Comparison of ENCODE assay signal across 31 mouse cellular contexts in the genomic region with DNA sequence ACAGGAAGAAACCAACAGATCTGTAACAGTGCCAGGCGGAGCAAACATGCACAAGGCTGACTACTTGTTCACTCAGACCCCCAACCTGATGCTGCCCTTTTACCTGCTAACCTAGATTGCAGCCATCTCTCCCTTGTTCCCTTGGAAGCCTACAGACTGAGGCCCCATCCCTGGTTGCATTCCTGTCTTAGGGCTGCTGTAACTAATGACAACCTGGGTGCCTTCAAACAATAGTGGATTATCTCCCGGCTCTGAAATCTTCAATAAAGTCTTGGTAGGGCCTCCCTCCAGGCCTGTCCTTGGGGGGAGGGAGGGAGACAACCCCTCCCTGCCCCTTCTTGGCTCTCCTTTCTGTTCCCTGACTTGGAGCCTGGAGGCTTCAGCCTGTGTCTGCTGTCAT. TPM values are rescaled to one million over a fixed set of nuclear protein-coding genes. Genes with fewer than 3 reads are reported as not detected.
A peak's percentile ranks its signal among the peaks of the same experiment; 100 is the strongest.
DNase-seq lines count a peak whose midpoint lies in the region; ATAC-seq lines count a peak whose summit lies in the region.
"Had no signal": no experiment of that assay in that cellular context is flagged by ENCODE, and none has a peak within 500 bp of the region (broad histone marks: within the 10 kb centered on the region; RNA-seq: fewer than 3 reads in every experiment).

No protein-coding gene starts in this region.

- H3K4me2 ChIP-seq in forebrain, embryonic 14.5 days (ENCODE audit: low read length): no peak overlapping the region
- H3K4me2 ChIP-seq in midbrain, embryonic 11.5 days: no peak overlapping the region
- no peak overlapping the region for H3K4me2 ChIP-seq in midbrain, embryonic 15.5 days
- no peak overlapping the region for H3K4me2 ChIP-seq in hindbrain, embryonic 14.5 days (replicated peaks)
- H3K4me2 ChIP-seq in midbrain, embryonic 14.5 days (ENCODE audit: low read length): no peak overlapping the region
- H3K4me2 ChIP-seq: embryonic facial prominence, embryonic 15.5 days; heart, embryonic 11.5 days; kidney, embryonic 15.5 days; limb, embryonic 12.5 days; liver, embryonic 15.5 days; lung, embryonic 14.5 days; neural tube, embryonic 13.5 days had no signal

- H3K9me3 ChIP-seq in forebrain, embryonic 10.5 days: no peaks in the 10 kb centered on the region
- no peaks in the 10 kb centered on the region for H3K9me3 ChIP-seq in forebrain, embryonic 14.5 days (replicated peaks; ENCODE audit: control insufficient read depth, low read length)
- H3K9me3 ChIP-seq in midbrain, embryonic 11.5 days (ENCODE audit: control insufficient read depth, low read length): peaks cover 3% of the 10 kb centered on the region; the same call in 1 of the 2 replicates
- no peaks in the 10 kb centered on the region for H3K9me3 ChIP-seq in midbrain, embryonic 15.5 days
- no peaks in the 10 kb centered on the region for H3K9me3 ChIP-seq in hindbrain, embryonic 14.5 days (ENCODE audit: control insufficient read depth, low read length)
- no peaks in the 10 kb centered on the region for H3K9me3 ChIP-seq in midbrain, embryonic 14.5 days (ENCODE audit: control insufficient read depth, low read length)
- H3K9me3 ChIP-seq: embryonic facial prominence, embryonic 10.5 days; embryonic facial prominence, embryonic 15.5 days; G1E; kidney, embryonic 15.5 days; limb, embryonic 12.5 days; liver, embryonic 15.5 days; neural tube, embryonic 13.5 days had no signal

- H3K9ac ChIP-seq in forebrain, embryonic 14.5 days (ENCODE audit: low read length): no peak overlapping the region
- no peak overlapping the region for H3K9ac ChIP-seq in midbrain, embryonic 11.5 days (ENCODE audit: low read length)
- no peak overlapping the region for H3K9ac ChIP-seq in midbrain, embryonic 15.5 days
- no peak overlapping the region for H3K9ac ChIP-seq in hindbrain, embryonic 14.5 days
- H3K9ac ChIP-seq in midbrain, embryonic 14.5 days (replicated peaks; ENCODE audit: low read length): no peak overlapping the region
- H3K9ac ChIP-seq: embryonic facial prominence, embryonic 15.5 days; kidney, embryonic 15.5 days; limb, embryonic 12.5 days; liver, embryonic 15.5 days; lung, embryonic 14.5 days; neural tube, embryonic 13.5 days had no signal

- H3K4me3 ChIP-seq in forebrain, embryonic 10.5 days: no peak overlapping the region
- no peak overlapping the region for H3K4me3 ChIP-seq in forebrain, embryonic 14.5 days (ENCODE audit: low read depth, low read length)
- H3K4me3 ChIP-seq in midbrain, embryonic 11.5 days (ENCODE audit: low read depth, low read length): no peak overlapping the region
- H3K4me3 ChIP-seq in midbrain, embryonic 15.5 days: no peak overlapping the region
- H3K4me3 ChIP-seq in hindbrain, embryonic 14.5 days (replicated peaks; ENCODE audit: low read length): no peak overlapping the region
- no peak overlapping the region for H3K4me3 ChIP-seq in midbrain, embryonic 14.5 days (replicated peaks; ENCODE audit: low read depth, low read length)
- H3K4me3 ChIP-seq: embryonic facial prominence, embryonic 10.5 days; embryonic facial prominence, embryonic 15.5 days; kidney, embryonic 15.5 days; limb, embryonic 12.5 days; liver, embryonic 15.5 days; neural tube, embryonic 13.5 days had no signal

- DNase-seq in forebrain, embryonic 10.5 days (ENCODE audit: extremely low spot score, low spot score): no peak
- DNase-seq in forebrain, embryonic 14.5 days (ENCODE audit: low spot score): no peak
- peak; percentile 88 for DNase-seq in midbrain, embryonic 11.5 days (ENCODE audit: low spot score, missing footprints)
- DNase-seq in hindbrain, embryonic 14.5 days (ENCODE audit: low spot score): no peak
- peak; percentile 35 for DNase-seq in midbrain, embryonic 14.5 days
- DNase-seq in adrenal gland, postnatal 4 days (ENCODE audit: low spot score in 2 of 2): no peak
- DNase-seq in right cerebral cortex, postnatal 14 days: no peak
- DNase-seq: adrenal gland, postnatal 10 days; cerebellum, adult 18-20 months; cerebellum, postnatal 10 days; gastrocnemius, postnatal 25 days; heart, adult 11 months; heart, postnatal 36 days; kidney, adult 18-20 months; kidney, postnatal 25 days; lung, embryonic 14.5 days; lung, postnatal 14 days; right cerebral cortex, adult 18-20 months; thymus, adult 2 months; thymus, postnatal 36 days had no signal

- H3K4me1 ChIP-seq in forebrain, embryonic 10.5 days: peaks cover 42% of the 10 kb centered on the region
- H3K4me1 ChIP-seq in forebrain, embryonic 14.5 days (ENCODE audit: control insufficient read depth, insufficient read depth, low read length): no peaks in the 10 kb centered on the region
- peaks cover 22% of the 10 kb centered on the region for H3K4me1 ChIP-seq in midbrain, embryonic 11.5 days (ENCODE audit: control insufficient read depth, insufficient read depth, low read length)
- H3K4me1 ChIP-seq in midbrain, embryonic 15.5 days: peaks cover 14% of the 10 kb centered on the region
- peaks cover 12% of the 10 kb centered on the region; the same call in 1 of the 2 replicates for H3K4me1 ChIP-seq in hindbrain, embryonic 14.5 days (replicated peaks; ENCODE audit: control insufficient read depth, insufficient read depth, low read length)
- peaks cover 13% of the 10 kb centered on the region; the same call in 1 of the 2 replicates for H3K4me1 ChIP-seq in midbrain, embryonic 14.5 days (ENCODE audit: control insufficient read depth, insufficient read depth, low read length)
- H3K4me1 ChIP-seq: embryonic facial prominence, embryonic 15.5 days; liver, embryonic 15.5 days had no signal

- WGBS in forebrain, embryonic 10.5 days: 38% methylated on average over 2 of the region's 2 CpGs
- 22% methylated on average over 2 of the region's 2 CpGs for WGBS in forebrain, embryonic 14.5 days
- WGBS in midbrain, embryonic 11.5 days: 27% methylated on average over 2 of the region's 2 CpGs
- WGBS in midbrain, embryonic 15.5 days: 19% methylated on average over 2 of the region's 2 CpGs
- 34% methylated on average over 2 of the region's 2 CpGs for WGBS in hindbrain, embryonic 14.5 days
- 13% methylated on average over 2 of the region's 2 CpGs for WGBS in midbrain, embryonic 14.5 days

- H3K27me3 ChIP-seq in forebrain, embryonic 10.5 days (ENCODE audit: poor library complexity, severe bottlenecking): peaks cover 9% of the 10 kb centered on the region
- no peaks in the 10 kb centered on the region for H3K27me3 ChIP-seq in forebrain, embryonic 14.5 days (replicated peaks; ENCODE audit: control insufficient read depth, insufficient read depth, low read length)
- H3K27me3 ChIP-seq in midbrain, embryonic 11.5 days (ENCODE audit: control insufficient read depth, insufficient read depth, low read length): no peaks in the 10 kb centered on the region
- H3K27me3 ChIP-seq in midbrain, embryonic 15.5 days (replicated peaks): no peaks in the 10 kb centered on the region
- no peaks in the 10 kb centered on the region for H3K27me3 ChIP-seq in hindbrain, embryonic 14.5 days (ENCODE audit: control insufficient read depth, insufficient read depth, low read length)
- no peaks in the 10 kb centered on the region for H3K27me3 ChIP-seq in midbrain, embryonic 14.5 days (ENCODE audit: control insufficient read depth, insufficient read depth, low read length)
- H3K27me3 ChIP-seq: embryonic facial prominence, embryonic 15.5 days; neural tube, embryonic 13.5 days had no signal

- peak overlapping the region; percentile 75 for H3K27ac ChIP-seq in forebrain, embryonic 10.5 days
- no peak overlapping the region for H3K27ac ChIP-seq in forebrain, embryonic 14.5 days (ENCODE audit: low read depth, low read length)
- H3K27ac ChIP-seq in midbrain, embryonic 11.5 days (ENCODE audit: low read depth, low read length): no peak overlapping the region; the same call in 1 of the 2 replicates
- H3K27ac ChIP-seq in midbrain, embryonic 15.5 days: no peak overlapping the region
- no peak overlapping the region for H3K27ac ChIP-seq in hindbrain, embryonic 14.5 days
- no peak overlapping the region for H3K27ac ChIP-seq in midbrain, embryonic 14.5 days (replicated peaks; ENCODE audit: low read depth, low read length)
- H3K27ac ChIP-seq: embryonic facial prominence, embryonic 10.5 days; embryonic facial prominence, embryonic 15.5 days; kidney, embryonic 15.5 days; limb, embryonic 12.5 days; liver, embryonic 15.5 days; neural tube, embryonic 13.5 days had no signal

- no peaks in the 10 kb centered on the region for H3K36me3 ChIP-seq in forebrain, embryonic 10.5 days (replicated peaks)
- H3K36me3 ChIP-seq in forebrain, embryonic 14.5 days (ENCODE audit: control insufficient read depth, insufficient read depth, low read length): no peaks in the 10 kb centered on the region
- H3K36me3 ChIP-seq in midbrain, embryonic 11.5 days (ENCODE audit: control insufficient read depth, insufficient read depth, low read length): no peaks in the 10 kb centered on the region
- no peaks in the 10 kb centered on the region for H3K36me3 ChIP-seq in midbrain, embryonic 15.5 days (replicated peaks)
- no peaks in the 10 kb centered on the region for H3K36me3 ChIP-seq in hindbrain, embryonic 14.5 days (replicated peaks; ENCODE audit: control insufficient read depth, insufficient read depth)
- no peaks in the 10 kb centered on the region for H3K36me3 ChIP-seq in midbrain, embryonic 14.5 days (ENCODE audit: control insufficient read depth, insufficient read depth, low read length)
- H3K36me3 ChIP-seq: embryonic facial prominence, embryonic 10.5 days; embryonic facial prominence, embryonic 15.5 days; G1E; kidney, embryonic 15.5 days; limb, embryonic 12.5 days; liver, embryonic 15.5 days; neural tube, embryonic 13.5 days had no signal

- ATAC-seq in forebrain, embryonic 14.5 days: no peak
- ATAC-seq in midbrain, embryonic 11.5 days (ENCODE audit: low FRiP score): peak; percentile 54
- no peak for ATAC-seq in midbrain, embryonic 15.5 days (replicated peaks)
- peak; percentile 51; the same call in 1 of the 2 replicates for ATAC-seq in hindbrain, embryonic 14.5 days (ENCODE audit: low FRiP score)
- no peak for ATAC-seq in midbrain, embryonic 14.5 days (ENCODE audit: low FRiP score, low TSS enrichment)

RNA-seq across cellular contexts. Expression of gene Syt7, which starts 34.1 kb away (rescaled TPM):
- 0.77 and 2.6 TPM in 2 replicates for polyA plus RNA-seq in forebrain, embryonic 10.5 days (2016; fragmentation: Nextera tagmentation; extraction: Ambion mirVana)
- polyA plus RNA-seq in forebrain, embryonic 14.5 days (2014; fragmentation: Nextera tagmentation; extraction: Ambion mirVana): 5.8 and 6.1 TPM in 2 replicates
- 3.0 and 3.9 TPM in 2 replicates for polyA plus RNA-seq in midbrain, embryonic 11.5 days (2014; fragmentation: Nextera tagmentation; extraction: Ambion mirVana)
- 19.6 and 21.0 TPM in 2 replicates for polyA plus RNA-seq in midbrain, embryonic 15.5 days (2015; fragmentation: Nextera tagmentation; extraction: Ambion mirVana)
- polyA plus RNA-seq in hindbrain, embryonic 14.5 days (2014; fragmentation: Nextera tagmentation; extraction: Ambion mirVana): 12.0 and 14.0 TPM in 2 replicates
- 10.1 and 15.4 TPM in 2 replicates for polyA plus RNA-seq in midbrain, embryonic 14.5 days (2014; fragmentation: Nextera tagmentation; extraction: Ambion mirVana)
- total RNA-seq in adrenal gland, postnatal 4 days (2021): 10 to 100 TPM; 46.1 to 47.4 TPM
- total RNA-seq: common myeloid progenitor, adult 5-6 weeks; megakaryocyte progenitor cell, adult 5-6 weeks had no signal
- polyA plus RNA-seq: G1E had no signal

RNA-seq across cellular contexts. Expression of gene Dagla, which starts 50.2 kb away (rescaled TPM):
- polyA plus RNA-seq in forebrain, embryonic 10.5 days (2016; fragmentation: Nextera tagmentation; extraction: Ambion mirVana): 1.7 and 1.9 TPM in 2 replicates
- polyA plus RNA-seq in forebrain, embryonic 14.5 days (2014; fragmentation: Nextera tagmentation; extraction: Ambion mirVana): 3.6 and 5.8 TPM in 2 replicates
- 1.2 and 1.3 TPM in 2 replicates for polyA plus RNA-seq in midbrain, embryonic 11.5 days (2014; fragmentation: Nextera tagmentation; extraction: Ambion mirVana)
- 12.7 and 13.4 TPM in 2 replicates for polyA plus RNA-seq in midbrain, embryonic 15.5 days (2015; fragmentation: Nextera tagmentation; extraction: Ambion mirVana)
- 9.9 and 10.2 TPM in 2 replicates for polyA plus RNA-seq in hindbrain, embryonic 14.5 days (2014; fragmentation: Nextera tagmentation; extraction: Ambion mirVana)
- 9.4 and 9.8 TPM in 2 replicates for polyA plus RNA-seq in midbrain, embryonic 14.5 days (2014; fragmentation: Nextera tagmentation; extraction: Ambion mirVana)
- total RNA-seq in adrenal gland, postnatal 4 days (2021): 1 to 10 TPM; 5.2 to 6.4 TPM
- total RNA-seq: common myeloid progenitor, adult 5-6 weeks had no signal
- polyA plus RNA-seq: G1E had no signal

Comparison
In these comparisons a context has a peak if more than half of its experiments do, and no peak if none do; other contexts are left out.
1. ATAC-seq: peak in midbrain, embryonic 11.5 days (single experiment) and hindbrain, embryonic 14.5 days (single experiment); none in forebrain, embryonic 14.5 days (single experiment), midbrain, embryonic 15.5 days (single experiment) and midbrain, embryonic 14.5 days (single experiment).
2. DNase-seq: peak in midbrain, embryonic 11.5 days (single experiment) and midbrain, embryonic 14.5 days (single experiment); none in forebrain, embryonic 10.5 days (single experiment), forebrain, embryonic 14.5 days (single experiment), hindbrain, embryonic 14.5 days (single experiment), adrenal gland, postnatal 4 days (0 of 2) and right cerebral cortex, postnatal 14 days (single experiment).